Mouse (Mus musculus) cerebral cortex, adult 2 months (tissue): ENCODE data around the gene Zbtb1.

ENCODE experiments used
- WGBS: fragments of 180-500 bp; shearing (Covaris S2); methylation state at CpG from one replicate; pipeline ENCODE4 v1.1.7; 2018; 5-methylcytosine and 5-hydroxymethylcytosine counted together

Gene Zbtb1

GRCm38 (mm10) chr12:76369978-76370830 is at the start of gene Zbtb1:
Gene Zbtb1, plus strand, starts transcription at chr12:76370266.
- under 1% methylated on average over 99 of the region's 99 CpGs for WGBS

GRCm38 (mm10) chr12:76324679-76325431 is 45.2 kb upstream of the Zbtb1 start, which contains the start of gene Akap5:
Gene Akap5, plus strand, starts transcription at chr12:76324891.
- 3% methylated on average over 53 of the region's 53 CpGs for WGBS

GRCm38 (mm10) chr12:76326437-76327220 is 43.4 kb upstream of the Zbtb1 start:
- WGBS = 46% methylated on average over 23 of the region's 23 CpGs

DNA sequence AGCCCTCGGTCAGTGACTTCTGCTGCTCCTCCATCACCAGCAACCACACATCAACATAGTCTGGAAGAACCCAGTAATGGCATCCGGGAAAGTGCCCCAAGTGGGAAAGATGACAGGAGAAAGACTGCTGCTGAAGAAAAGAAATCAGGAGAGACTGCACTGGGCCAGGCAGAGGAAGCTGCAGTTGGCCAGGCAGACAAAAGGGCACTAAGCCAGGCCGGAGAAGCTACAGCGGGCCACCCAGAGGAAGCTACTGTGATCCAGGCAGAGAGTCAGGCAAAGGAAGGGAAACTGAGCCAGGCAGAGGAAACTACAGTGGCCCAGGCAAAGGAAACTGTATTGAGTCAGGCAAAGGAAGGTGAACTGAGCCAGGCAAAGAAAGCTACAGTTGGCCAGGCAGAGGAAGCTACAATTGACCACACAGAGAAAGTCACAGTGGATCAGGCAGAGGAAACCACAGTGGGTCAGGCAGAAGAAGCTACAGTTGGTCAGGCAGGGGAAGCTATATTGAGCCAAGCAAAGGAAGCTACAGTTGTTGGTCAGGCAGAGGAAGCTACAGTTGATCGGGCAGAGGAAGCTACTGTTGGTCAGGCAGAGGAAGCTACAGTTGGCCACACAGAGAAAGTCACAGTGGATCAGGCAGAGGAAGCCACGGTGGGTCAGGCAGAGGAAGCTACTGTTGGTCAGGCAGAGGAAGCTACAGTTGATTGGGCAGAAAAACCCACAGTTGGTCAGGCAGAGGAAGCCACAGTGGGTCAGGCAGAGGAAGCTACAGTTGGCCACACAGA is 41.3 kb upstream of the Zbtb1 start:
- WGBS = 79% methylated on average over 6 of the region's 6 CpGs

DNA sequence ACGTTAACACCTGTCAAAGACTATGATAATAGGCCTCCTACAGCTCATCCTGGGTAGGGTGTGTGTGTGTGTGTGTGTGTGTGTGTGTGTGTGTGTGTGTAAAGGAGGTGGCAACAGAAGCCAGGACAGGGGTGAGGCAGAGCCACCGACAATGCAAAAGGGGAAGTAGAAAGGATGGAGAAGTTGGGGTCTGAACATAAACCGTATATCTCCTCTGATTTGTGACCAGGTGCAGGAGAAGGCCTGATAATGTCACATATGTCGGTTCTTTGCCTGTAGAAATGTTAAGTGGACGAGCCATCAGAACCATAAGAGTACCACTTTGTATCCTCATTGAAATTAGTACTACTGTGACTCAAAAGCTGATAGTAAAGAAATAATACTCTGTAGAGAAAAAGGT is 36.4 kb upstream of the Zbtb1 start:
- 91% methylated on average over 5 of the region's 5 CpGs for WGBS

GRCm38 (mm10) chr12:76335641-76336040 is 34.4 kb upstream of the Zbtb1 start:
- WGBS = 78% methylated on average over 5 of the region's 5 CpGs

GRCm38 (mm10) chr12:76336111-76336965 is 33.7 kb upstream of the Zbtb1 start:
- 84% methylated on average over 17 of the region's 17 CpGs for WGBS

DNA sequence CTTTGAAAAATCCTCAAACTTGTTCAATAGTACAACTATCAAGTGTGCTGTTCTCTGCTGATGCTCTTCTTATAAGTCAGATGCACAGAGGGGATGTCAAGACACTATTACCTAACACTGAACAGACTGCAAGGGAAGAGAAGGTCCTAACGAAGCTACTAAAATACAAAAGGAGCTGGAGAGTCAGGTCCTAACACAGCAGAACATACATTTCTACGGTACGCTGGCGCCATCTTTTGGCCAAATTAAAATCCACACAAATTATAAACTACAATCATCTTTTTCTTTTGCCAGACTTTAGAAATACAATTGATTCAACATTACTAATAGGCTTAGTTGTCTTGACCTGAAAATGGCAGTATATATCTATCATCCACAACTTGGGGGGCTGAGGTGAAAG is 29.0 kb upstream of the Zbtb1 start:
- 3% methylated on average over 4 of the region's 4 CpGs for WGBS

GRCm38 (mm10) chr12:76345759-76346455 is 24.2 kb upstream of the Zbtb1 start:
- 75% methylated on average over 6 of the region's 6 CpGs for WGBS

DNA sequence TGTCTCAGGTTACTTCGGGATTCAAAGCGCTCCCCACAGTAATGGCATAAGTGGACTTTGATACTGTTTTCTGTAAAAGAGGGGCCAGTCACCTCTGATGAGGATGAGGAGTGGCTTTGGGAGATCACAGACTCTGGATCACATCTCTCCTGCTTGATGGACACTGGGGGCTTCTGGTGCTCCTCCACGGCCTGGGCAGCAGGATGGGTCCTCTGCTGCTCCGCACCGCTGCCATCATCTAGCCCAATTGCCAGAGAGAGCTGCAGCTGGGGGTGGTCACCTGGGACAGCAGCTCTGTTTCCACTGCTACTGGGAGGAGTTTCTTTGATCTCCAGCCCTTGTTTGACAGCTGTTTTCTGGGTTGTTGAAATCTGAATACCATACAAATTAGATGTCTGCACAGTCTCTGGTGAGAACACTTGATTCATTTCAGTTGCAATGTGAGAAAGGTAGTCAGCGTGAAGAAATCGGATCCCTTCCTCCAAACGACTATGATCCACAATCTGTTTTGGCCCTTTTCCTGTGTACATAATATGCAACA is 20.3 kb upstream of the Zbtb1 start:
- 71% methylated on average over 8 of the region's 8 CpGs for WGBS

- 85% methylated on average over 1 of the region's 1 CpGs for WGBS
These were observed 9.2 kb upstream of the Zbtb1 start for GRCm38 (mm10) chr12:76360868-76361267.

- WGBS = 61% methylated on average over 9 of the region's 9 CpGs
These were observed 8.4 kb upstream of the Zbtb1 start for GRCm38 (mm10) chr12:76361405-76362302.

DNA sequence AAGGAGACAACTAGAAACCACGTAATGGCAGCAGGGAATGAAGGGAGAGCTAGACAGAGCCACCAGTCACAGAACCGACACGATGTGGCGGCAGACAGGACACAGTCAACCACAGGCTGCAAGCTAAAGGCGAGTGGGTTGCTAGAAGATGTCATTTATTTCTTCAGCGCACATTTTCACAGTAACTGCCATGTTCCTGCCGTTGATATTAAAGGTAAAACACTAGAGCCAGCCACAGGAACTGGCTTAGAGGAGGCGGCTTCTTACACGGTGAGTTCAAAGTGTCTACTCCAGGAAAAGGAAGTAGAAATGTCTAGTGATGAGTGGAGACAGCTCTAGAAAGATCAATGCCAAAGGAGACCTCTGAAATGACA is 7.8 kb upstream of the Zbtb1 start:
- WGBS = 71% methylated on average over 9 of the region's 9 CpGs

DNA sequence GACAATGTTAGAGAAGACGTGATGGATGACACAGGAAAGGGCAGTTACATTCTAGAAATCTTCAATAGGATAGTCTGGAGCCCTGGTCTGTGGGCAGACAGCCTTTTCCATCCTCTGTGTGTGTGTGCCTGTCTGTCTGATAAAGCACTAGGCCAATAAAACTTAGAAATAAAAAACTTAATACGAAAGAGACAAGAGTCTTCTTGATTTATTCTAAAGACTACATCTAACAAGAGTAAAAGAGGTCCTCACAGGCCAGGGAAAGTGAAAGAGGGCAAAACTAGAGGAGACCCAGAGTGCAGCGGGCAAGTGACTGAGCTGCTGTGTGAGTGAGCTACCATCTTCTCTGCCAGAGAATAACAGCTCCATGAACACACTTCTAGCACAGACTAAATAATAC is 3.8 kb upstream of the Zbtb1 start:
- 71% methylated on average over 3 of the region's 3 CpGs for WGBS

- 24% methylated on average over 14 of the region's 14 CpGs for WGBS
These were observed 2.7 kb upstream of the Zbtb1 start for GRCm38 (mm10) chr12:76367096-76367995.

DNA sequence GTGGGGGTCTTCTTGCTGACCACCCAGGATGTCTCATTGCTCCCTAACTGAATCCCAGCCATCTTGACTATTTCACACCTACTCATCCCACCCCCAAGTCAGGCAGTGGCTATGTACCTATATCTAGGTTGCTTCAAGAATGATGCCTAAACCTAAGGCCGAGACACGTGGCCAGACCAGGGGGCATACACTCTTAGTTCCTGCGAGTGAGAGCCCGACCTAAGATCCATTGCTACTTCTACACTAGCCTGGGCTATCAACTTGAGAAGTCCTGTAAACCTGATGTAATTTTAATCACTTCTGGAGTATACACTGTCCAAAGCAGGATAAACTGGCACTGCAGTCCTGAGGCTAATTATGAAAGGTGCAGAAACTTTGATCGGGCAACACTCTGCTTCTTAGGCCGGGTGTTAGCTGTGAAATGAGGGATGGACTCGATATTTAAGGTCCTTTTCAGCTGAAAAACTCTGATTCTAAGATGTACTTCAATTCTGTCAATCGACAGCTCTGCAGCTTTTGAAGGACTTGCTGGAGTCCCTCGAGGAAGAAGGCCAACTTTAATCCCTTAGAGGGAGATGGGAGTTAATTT is 1.8 kb upstream of the Zbtb1 start:
- 11% methylated on average over 9 of the region's 9 CpGs for WGBS

DNA sequence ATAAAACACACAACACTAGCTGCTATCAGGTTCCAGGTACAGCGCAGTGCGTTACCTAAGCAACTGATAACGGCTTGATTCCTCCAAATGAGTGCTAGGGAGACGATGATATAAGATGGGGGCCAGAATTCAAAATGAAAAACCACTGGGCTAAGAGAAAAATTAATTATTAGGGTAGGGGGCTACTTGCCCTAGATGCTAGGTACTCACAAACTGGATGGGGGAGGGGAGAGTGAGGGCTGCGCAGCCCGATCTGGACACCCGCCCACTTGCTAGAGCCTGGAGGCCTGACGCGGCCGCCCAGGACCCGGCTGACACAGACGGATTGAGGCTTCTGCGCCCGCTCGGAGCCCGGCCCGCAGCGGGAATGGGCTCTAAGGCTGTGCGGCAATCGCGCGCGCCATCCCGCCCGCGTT is 1.3 kb upstream of the Zbtb1 start:
- 3% methylated on average over 26 of the region's 26 CpGs for WGBS
